In genomic region chr17:36058362-36058761, GRCm38 (mm10) we compare ENCODE assay signal across 15 mouse cellular contexts. TPM values are rescaled to one million over a fixed set of nuclear protein-coding genes. Genes with fewer than 3 reads are reported as not detected.
A peak's percentile ranks its signal among the peaks of the same experiment; 100 is the strongest.
DNase-seq lines count a peak whose midpoint lies in the region; ATAC-seq and TF ChIP-seq lines count a peak whose summit lies in the region.
"Not testable (repeated sequence)": the region's sequence is repeated elsewhere in the genome, so short reads cannot be mapped to it uniquely, and the experiment has no call there.
"Had no signal": no experiment of that assay in that cellular context is flagged by ENCODE, and none has a peak within 500 bp of the region (broad histone marks: within the 10 kb centered on the region; RNA-seq: fewer than 3 reads in every experiment).

Gene Gm11127, minus strand, starts transcription at chr17:36058371.

- not testable (repeated sequence) for TF ChIP-seq EP300 in stomach, postnatal 0 days (optimal IDR thresholded peaks at IDR 0.05)

- TF ChIP-seq POLR2A in kidney, adult 2 months (IDR thresholded peaks at IDR 0.05; ENCODE audit: low read depth, low read length); myocyte (IDR thresholded peaks at IDR 0.05; ENCODE audit: insufficient read length, low read depth): not testable (repeated sequence)

- H3K4me2 ChIP-seq in intestine, embryonic 16.5 days (ENCODE audit: low read depth, low read length); stomach, postnatal 0 days (replicated peaks; ENCODE audit: low read depth): not testable (repeated sequence)
- H3K4me2 ChIP-seq in myocyte (ENCODE audit: low read depth), result peak within 1 kb of the TSS; percentile 55

- peak within 1 kb of the TSS; percentile 48; the same call in 1 of the 2 replicates for H3K27ac ChIP-seq in intestine, embryonic 16.5 days (ENCODE audit: low read length)
- peak within 1 kb of the TSS; percentile 56 for H3K27ac ChIP-seq in kidney, adult 2 months (ENCODE audit: insufficient read depth, low read depth, low read length)
- H3K27ac ChIP-seq in stomach, postnatal 0 days (replicated peaks), result not testable (repeated sequence)

- 41% methylated on average over 1 of the region's 1 CpGs for WGBS in intestine, embryonic 16.5 days
- WGBS in kidney, adult 2 months, result 32% methylated on average over 1 of the region's 1 CpGs
- 63% methylated on average over 1 of the region's 1 CpGs for WGBS in stomach, postnatal 0 days

- not testable (repeated sequence) for H3K4me1 ChIP-seq in intestine, embryonic 16.5 days (ENCODE audit: control insufficient read depth, insufficient read depth, low read length); kidney, adult 2 months (ENCODE audit: control insufficient read depth, insufficient read depth, low read length); stomach, postnatal 0 days (replicated peaks; ENCODE audit: control insufficient read depth, insufficient read depth)

- not testable (repeated sequence) for H3K9me3 ChIP-seq in intestine, embryonic 16.5 days (ENCODE audit: control insufficient read depth, low read length); stomach, postnatal 0 days (ENCODE audit: control insufficient read depth, low read length)

- not testable (repeated sequence) for H3K36me3 ChIP-seq in intestine, embryonic 16.5 days (ENCODE audit: control insufficient read depth, insufficient read depth, low read length); kidney, adult 2 months (ENCODE audit: control insufficient read depth, insufficient read depth, low read length); myocyte (ENCODE audit: control insufficient read depth, insufficient read depth); stomach, postnatal 0 days (ENCODE audit: control insufficient read depth, insufficient read depth, low read length)

- not testable (repeated sequence) for H3K4me3 ChIP-seq in intestine, embryonic 16.5 days (ENCODE audit: low read length); kidney, adult 2 months (ENCODE audit: insufficient read depth, low read depth, low read length); myocyte; stomach, postnatal 0 days (ENCODE audit: low read depth, low read length)

- peak; percentile 70 for DNase-seq in kidney, adult 2 months
- peak; percentile 15 to 49 for DNase-seq in kidney, postnatal 25 days
- DNase-seq in stomach, postnatal 0 days (ENCODE audit: low spot score), result not testable (repeated sequence)

- not testable (repeated sequence) for H3ac ChIP-seq in myocyte (ENCODE audit: control insufficient read depth, insufficient read length)

- not testable (repeated sequence) for H3K9ac ChIP-seq in intestine, embryonic 16.5 days (ENCODE audit: low read depth, low read length); stomach, postnatal 0 days (ENCODE audit: low read length)

- not testable (repeated sequence) for H3K79me2 ChIP-seq in myocyte (ENCODE audit: control insufficient read depth, insufficient read depth)

- not testable (repeated sequence) for H3K27me3 ChIP-seq in intestine, embryonic 16.5 days (replicated peaks; ENCODE audit: control insufficient read depth, insufficient read depth, low read length); kidney, adult 2 months (replicated peaks; ENCODE audit: control insufficient read depth, insufficient read depth, low read length); myocyte (ENCODE audit: control insufficient read depth, insufficient read depth, insufficient read length); stomach, postnatal 0 days (ENCODE audit: control insufficient read depth, insufficient read depth, low read length)

- ATAC-seq in common myeloid progenitor, adult 5-6 weeks (replicated peaks; ENCODE audit: low read depth, poor library complexity, severe bottlenecking), result 0 out of 2 replicates have a peak, but pooled peaks have one; percentile 25
- ATAC-seq in intestine, embryonic 16.5 days, result peak; percentile 98
- ATAC-seq in stomach, postnatal 0 days (ENCODE audit: low FRiP score, low TSS enrichment), result 0 out of 2 replicates have a peak, but pooled peaks have one; percentile 29

- not testable (repeated sequence) for TF ChIP-seq CTCF in kidney, adult 2 months (conservative IDR thresholded peaks at IDR 0.05; ENCODE audit: insufficient read depth, insufficient read length, low read depth, low read length); stomach, postnatal 0 days (IDR thresholded peaks at IDR 0.05; ENCODE audit: low read depth)

RNA-seq across cellular contexts. Expression of gene Gm11127, which starts in this region (rescaled TPM):
- 0.05 TPM in 1 of 2 replicates, not detected in the other for total RNA-seq in common myeloid progenitor, adult 5-6 weeks (2017)
- 7.2 and 11.9 TPM in 2 replicates for polyA plus RNA-seq in intestine, embryonic 16.5 days (2015; fragmentation: Nextera tagmentation; extraction: Ambion mirVana)
- 13.9 and 14.8 TPM in 2 replicates for polyA plus RNA-seq in kidney, adult 2 months (2012; rRNA removed)
- polyA plus RNA-seq in myocyte (2012; fragmentation: generic; extraction: Trizol), result 0.23 TPM
- polyA plus RNA-seq in stomach, postnatal 0 days (2015; fragmentation: Nextera tagmentation; extraction: Ambion mirVana), result 0.08 and 0.10 TPM in 2 replicates
- total RNA-seq: G1E; granulocyte monocyte progenitor cell, adult 5-6 weeks had no signal
- polyA plus RNA-seq: embryonic facial prominence, embryonic 11.5 days; erythroblast, embryonic 14.5 days; forebrain, embryonic 10.5 days; forebrain, embryonic 14.5 days; G1E; heart, embryonic 13.5 days; heart, postnatal 0 days; hindbrain, embryonic 11.5 days had no signal

Comparison
In these comparisons a context has a peak if more than half of its experiments do, and no peak if none do; other contexts are left out.
1. Peak in ATAC-seq in common myeloid progenitor, adult 5-6 weeks; RNA of the gene not detected or under 1 TPM.
2. Peak in ATAC-seq in stomach, postnatal 0 days; RNA of the gene not detected or under 1 TPM.
3. ATAC-seq: peak in every context shown above with its lines; median percentile 98 in intestine, embryonic 16.5 days; 29 in stomach, postnatal 0 days; 25 in common myeloid progenitor, adult 5-6 weeks.